Mouse (Mus musculus) megakaryocyte, embryonic 14.5 days (primary cell): Measurements from ENCODE around the gene Gkap1.

ENCODE experiments used
- FLI1 ChIP-seq: IDR thresholded peaks from 2 replicates; pipeline ENCODE4 v1.6.1; 2012; ENCODE audit warnings: low read length, inconsistent platforms, mixed read lengths
- GATA1 ChIP-seq: IDR thresholded peaks from 3 replicates; pipeline ENCODE4 v1.6.1; 2012; ENCODE audit warnings: mixed read lengths, low read length, inconsistent platforms, borderline replicate concordance

GRCm38 (mm10) chr13:58204202-58204601, 71.3 kb downstream of the Gkap1 start:
- TF ChIP-seq GATA1: no peak
- no peak for TF ChIP-seq FLI1
